Mouse (Mus musculus): ENCODE data around the gene Serpina7. TPM values are rescaled to one million over a fixed set of nuclear protein-coding genes. Genes with fewer than 3 reads are reported as not detected.

Gene Serpina7
- not detected in 2 replicates for polyA plus RNA-seq (2012; rRNA removed)

GRCm38 (mm10) chrX:139085077-139085476 is at the start of gene Serpina7:
TSS of gene Serpina7 (minus strand) at chrX:139085236.

GRCm38 (mm10) chrX:139085943-139086342 is 907 bp upstream of the Serpina7 start, which contains the start of gene 4930513O06Rik:
TSS of gene 4930513O06Rik (plus strand) at chrX:139086243.

Other genes with a start within 250 kb of the Serpina7 start
- 0.49 and 0.54 TPM in 2 replicates for gene Nrk, start 170.8 kb downstream of the Serpina7 start, polyA plus RNA-seq (2012; rRNA removed)
- gene 4930513O06Rik, start 1.0 kb upstream of the Serpina7 start, polyA plus RNA-seq (2012; rRNA removed) = not detected in 2 replicates
- gene 4933428M09Rik, start 94.0 kb upstream of the Serpina7 start, polyA plus RNA-seq (2012; rRNA removed) = not detected in 2 replicates
- 3.3 and 3.5 TPM in 2 replicates for gene Mum1l1, start 124.8 kb upstream of the Serpina7 start, polyA plus RNA-seq (2012; rRNA removed)
- gene Trap1a, start 248.4 kb upstream of the Serpina7 start, polyA plus RNA-seq (2012; rRNA removed) = not detected in 2 replicates